Mouse (Mus musculus) bone marrow, adult 2 months (tissue): ENCODE measurements around the gene Dhx36.

ENCODE experiments used
- CTCF ChIP-seq: fragments of 200-500 bp; IDR thresholded peaks from 2 replicates; pipeline ENCODE4 v1.5.1; 2011; ENCODE audit warnings: low read length, control low read depth; ENCODE audit not compliant: control insufficient read depth, insufficient read depth
- POLR2A ChIP-seq: fragments of 200-500 bp; IDR thresholded peaks from 2 replicates; pipeline ENCODE4 v1.6.1; 2011; ENCODE audit warnings: low read depth, mild to moderate bottlenecking, control low read depth, low read length, borderline replicate concordance; ENCODE audit not compliant: control insufficient read depth

GRCm38 (mm10) chr3:62470179-62470578 lies 36.6 kb downstream of the Dhx36 start:
- TF ChIP-seq CTCF (no peak), POLR2A (no peak)
